Mouse (Mus musculus) forebrain, embryonic 10.5 days (tissue): Measurements from ENCODE around the gene Glrx5. TPM values are rescaled to one million over a fixed set of nuclear protein-coding genes. Genes with fewer than 3 reads are reported as not detected.

Experiments used
- DNase-seq: peaks from one replicate; pipeline ENCODE4 v3.0.0-alpha.2; 2017; ENCODE audit warnings: low spot score; ENCODE audit errors: extremely low spot score
- H3K27ac ChIP-seq: fragments of 300-500 bp; sonication (generic); 2 replicates; pipeline ENCODE4 v1.5.1; 2016; ENCODE audit warnings: mild to moderate bottlenecking
- H3K27me3 ChIP-seq: fragments of 300-500 bp; sonication (generic); 2 replicates; pipeline ENCODE4 v1.6.1; 2016; ENCODE audit warnings: mild to moderate bottlenecking; ENCODE audit not compliant: poor library complexity, severe bottlenecking
- H3K36me3 ChIP-seq: fragments of 300-500 bp; sonication (generic); replicated peaks from 2 replicates; pipeline ENCODE4 v1.6.1; 2016; ENCODE audit warnings: mild to moderate bottlenecking, moderate library complexity
- H3K4me1 ChIP-seq: fragments of 300-500 bp; sonication (generic); 2 replicates; pipeline ENCODE4 v1.6.1; 2016
- H3K4me3 ChIP-seq: fragments of 300-500 bp; sonication (generic); 2 replicates; pipeline ENCODE4 v1.5.1; 2016; ENCODE audit warnings: mild to moderate bottlenecking, moderate library complexity
- H3K9me3 ChIP-seq: fragments of 300-500 bp; sonication (generic); 2 replicates; pipeline ENCODE4 v1.6.1; 2016; ENCODE audit warnings: mild to moderate bottlenecking, moderate library complexity
- WGBS: fragments of 180-500 bp; shearing (Covaris S2); methylation state at CpG from one replicate; pipeline ENCODE4 v1.1.7; 2016; 5-methylcytosine and 5-hydroxymethylcytosine counted together
- polyA plus RNA-seq: library from polyadenylated mRNA; unstranded; fragments of >200 nt; fragmentation: Nextera tagmentation; extraction: Ambion mirVana; gene quantifications from 2 replicates; pipeline ENCODE4 v1.2.1, GENCODE M21; 2016

The Glrx5 gene
- polyA plus RNA-seq, 1 experiment from 2014 or later: 234 TPM

DNA sequence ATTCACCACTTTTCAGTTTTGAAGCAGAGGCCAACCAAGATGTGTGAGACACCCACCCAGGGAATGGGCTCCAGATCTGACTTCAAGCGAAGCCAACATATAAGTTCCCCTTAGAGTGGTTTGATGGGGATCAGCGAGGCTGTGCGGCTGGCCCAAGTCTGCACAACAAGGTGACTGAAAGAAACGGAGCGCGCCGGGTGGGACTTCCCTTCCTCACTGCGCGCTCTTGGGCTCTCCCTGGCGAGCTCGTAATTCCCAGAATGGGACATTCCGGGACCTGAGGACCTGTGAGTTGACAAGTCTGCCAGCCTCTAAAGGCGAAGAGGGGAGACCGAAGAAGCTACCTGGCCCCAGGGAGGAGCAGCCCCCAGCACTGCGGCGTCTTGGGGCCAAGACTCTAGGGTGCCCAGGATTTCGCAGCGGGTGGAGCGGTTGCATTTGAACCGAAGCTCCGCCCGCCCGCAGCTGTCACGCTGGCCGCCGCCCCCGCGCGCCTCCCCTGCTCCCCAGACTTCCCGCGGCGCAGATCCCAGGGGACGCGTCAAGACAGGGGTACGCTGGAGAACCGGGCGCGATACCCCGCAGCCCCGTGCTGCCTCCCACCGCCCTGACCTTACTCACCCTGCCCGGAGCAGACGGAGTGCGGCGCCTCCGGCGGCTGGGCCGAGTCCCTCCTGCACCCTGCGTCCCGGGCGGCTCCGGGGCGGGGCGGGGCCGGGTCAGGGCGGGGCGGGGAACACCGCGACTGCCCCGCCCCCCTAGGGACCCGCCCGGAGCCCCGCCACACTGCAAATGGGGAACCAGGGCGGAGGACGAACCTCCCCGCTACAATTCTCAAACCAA, 22.9 kb upstream of the Glrx5 start, which contains the start of gene Syne3:
Gene Syne3, minus strand, starts transcription at position 440 of the 843 bp plus-strand sequence.
- H3K36me3 ChIP-seq: no peaks in the 10 kb centered on the region
- peak within 1 kb of the TSS; percentile 64 for H3K4me3 ChIP-seq
- peaks cover 75% of the 10 kb centered on the region for H3K27me3 ChIP-seq
- DNase-seq: peak; percentile 29
- no peaks in the 10 kb centered on the region for H3K9me3 ChIP-seq
- peak within 1 kb of the TSS; percentile 59 for H3K27ac ChIP-seq
- peaks cover 35% of the 10 kb centered on the region for H3K4me1 ChIP-seq
- WGBS: under 1% methylated on average over 66 of the region's 66 CpGs

DNA sequence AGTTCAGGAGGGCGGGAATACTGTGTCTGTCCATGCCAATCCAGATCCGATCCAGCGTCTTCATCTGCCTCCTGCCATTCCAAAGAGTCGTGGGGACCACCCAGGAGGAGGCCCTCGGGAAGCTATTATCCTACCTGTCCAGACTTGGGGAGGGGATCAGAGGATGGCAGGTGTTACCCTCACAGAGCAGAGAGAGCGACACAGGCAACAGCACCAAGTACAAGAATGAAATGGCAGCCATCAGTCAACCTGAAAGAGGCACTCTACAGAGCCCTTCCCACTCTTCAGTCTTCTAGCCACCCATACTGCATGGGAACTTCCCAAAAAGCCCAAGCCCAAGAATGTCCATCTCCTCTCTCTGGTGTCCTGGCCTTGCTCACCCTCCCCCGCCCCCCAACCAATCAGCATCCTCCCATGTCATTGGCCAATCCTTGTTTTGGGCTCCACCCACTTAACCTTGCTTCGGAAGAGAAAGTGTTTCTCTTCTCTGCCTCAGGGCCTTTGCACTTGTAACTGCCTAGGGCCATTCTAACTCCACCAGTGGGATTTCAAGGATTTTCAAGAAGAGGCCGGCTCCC, 22.2 kb upstream of the Glrx5 start:
- H3K4me1 ChIP-seq: peaks cover 35% of the 10 kb centered on the region
- peak overlapping the region; percentile 64 for H3K4me3 ChIP-seq
- peak overlapping the region; percentile 59 for H3K27ac ChIP-seq
- no peak for DNase-seq
- H3K27me3 ChIP-seq: peaks cover 70% of the 10 kb centered on the region
- 12% methylated on average over 9 of the region's 9 CpGs for WGBS
- H3K9me3 ChIP-seq: no peaks in the 10 kb centered on the region
- H3K36me3 ChIP-seq: no peaks in the 10 kb centered on the region

DNA sequence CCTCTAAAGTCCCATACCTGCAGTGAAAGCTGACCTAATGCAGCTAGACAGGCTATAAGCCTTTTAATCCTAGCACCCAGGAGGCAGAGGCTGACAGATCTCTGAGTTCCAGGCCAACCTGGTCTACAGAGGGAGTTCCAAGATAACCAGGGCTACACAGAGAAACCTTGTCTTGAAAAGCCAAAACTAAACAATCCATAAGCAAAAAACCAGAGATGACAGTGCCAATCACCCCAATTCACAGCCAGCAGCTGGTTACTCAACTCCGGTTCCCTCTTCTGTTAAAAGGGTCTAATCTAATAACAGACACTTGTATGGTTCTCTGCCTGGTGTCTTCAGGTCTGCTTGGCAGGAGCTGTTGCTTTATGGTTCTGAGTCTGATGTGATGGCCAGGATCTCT, 20.9 kb upstream of the Glrx5 start:
- H3K4me1 ChIP-seq: peaks cover 45% of the 10 kb centered on the region
- no peak overlapping the region for H3K27ac ChIP-seq
- H3K9me3 ChIP-seq: no peaks in the 10 kb centered on the region
- H3K36me3 ChIP-seq: no peaks in the 10 kb centered on the region
- 97% methylated on average over 1 of the region's 1 CpGs for WGBS
- no peak for DNase-seq
- H3K4me3 ChIP-seq: no peak overlapping the region
- H3K27me3 ChIP-seq: peaks cover 58% of the 10 kb centered on the region

DNA sequence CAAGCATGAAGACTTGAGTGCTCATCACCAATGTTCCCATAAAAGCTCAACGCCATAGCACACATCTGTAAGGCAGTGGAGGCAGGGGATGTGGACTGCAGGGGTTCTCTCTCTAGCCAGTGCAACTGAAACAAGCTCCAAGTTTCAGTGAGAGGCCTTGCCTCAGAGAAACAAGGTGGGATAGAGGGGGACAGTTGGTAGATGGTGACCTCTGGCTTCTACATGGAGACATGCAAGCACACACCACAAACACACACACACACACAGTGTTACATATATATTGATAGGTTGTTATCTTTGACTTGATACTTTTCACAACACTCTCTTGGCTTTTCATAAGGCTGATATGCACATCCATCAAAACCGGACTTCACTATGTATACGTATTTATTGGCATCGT, 20.2 kb upstream of the Glrx5 start:
- Histone ChIP-seq H3K9me3 (no peaks in the 10 kb centered on the region), H3K36me3 (no peaks in the 10 kb centered on the region), H3K27ac (no peak overlapping the region), H3K27me3 (peaks cover 51% of the 10 kb centered on the region), H3K4me1 (peaks cover 49% of the 10 kb centered on the region), H3K4me3 (no peak overlapping the region)
- no peak for DNase-seq
- WGBS: 90% methylated on average over 4 of the region's 4 CpGs

DNA sequence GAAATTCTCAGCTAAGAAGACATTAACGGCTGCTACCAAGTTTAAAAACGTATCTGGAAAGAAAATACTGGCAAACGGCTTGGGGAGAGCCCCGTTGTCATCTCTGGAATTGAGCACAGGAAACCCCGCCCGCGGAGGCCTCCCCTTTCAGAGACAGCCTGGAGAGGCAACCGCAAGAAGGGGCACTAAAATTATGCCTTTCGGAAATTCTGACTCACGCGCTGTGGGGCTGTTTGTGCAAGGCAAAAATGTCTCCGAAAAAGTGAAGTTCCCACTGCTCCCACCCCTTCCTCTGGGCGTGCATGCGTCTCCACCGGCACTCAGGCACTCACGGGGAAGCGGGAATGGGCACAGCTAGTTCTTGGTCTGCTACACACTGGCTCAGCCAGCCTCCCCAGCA, 19.4 kb upstream of the Glrx5 start:
- no peak for DNase-seq
- Histone ChIP-seq H3K27me3 (peaks cover 44% of the 10 kb centered on the region), H3K4me3 (no peak overlapping the region), H3K4me1 (peaks cover 49% of the 10 kb centered on the region), H3K27ac (no peak overlapping the region), H3K9me3 (no peaks in the 10 kb centered on the region), H3K36me3 (no peaks in the 10 kb centered on the region)
- 62% methylated on average over 17 of the region's 17 CpGs for WGBS

DNA sequence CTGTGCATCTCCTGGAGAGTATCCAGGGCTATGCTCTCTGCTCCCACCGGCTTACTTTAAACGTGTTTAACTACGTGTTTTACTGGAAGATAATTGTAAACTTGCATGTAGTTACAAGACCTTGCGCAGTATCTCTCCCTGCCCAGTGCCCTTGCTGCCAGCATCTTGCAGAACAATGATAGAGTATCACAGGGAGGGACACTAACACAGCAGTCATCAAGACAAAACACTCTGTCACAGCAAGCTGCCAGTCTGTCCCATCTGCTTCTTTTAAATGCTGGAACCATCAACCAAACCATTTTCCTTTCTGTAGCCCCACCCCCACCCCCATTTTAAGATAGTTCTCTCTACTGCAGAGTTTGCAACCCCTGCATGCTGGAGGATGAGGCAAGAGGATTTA, 16.3 kb upstream of the Glrx5 start:
- no peak overlapping the region for H3K27ac ChIP-seq
- H3K36me3 ChIP-seq: no peaks in the 10 kb centered on the region
- no peaks in the 10 kb centered on the region for H3K9me3 ChIP-seq
- WGBS: 81% methylated on average over 4 of the region's 4 CpGs
- peaks cover 12% of the 10 kb centered on the region for H3K27me3 ChIP-seq
- H3K4me1 ChIP-seq: peaks cover 31% of the 10 kb centered on the region
- no peak overlapping the region for H3K4me3 ChIP-seq
- DNase-seq: no peak

DNA sequence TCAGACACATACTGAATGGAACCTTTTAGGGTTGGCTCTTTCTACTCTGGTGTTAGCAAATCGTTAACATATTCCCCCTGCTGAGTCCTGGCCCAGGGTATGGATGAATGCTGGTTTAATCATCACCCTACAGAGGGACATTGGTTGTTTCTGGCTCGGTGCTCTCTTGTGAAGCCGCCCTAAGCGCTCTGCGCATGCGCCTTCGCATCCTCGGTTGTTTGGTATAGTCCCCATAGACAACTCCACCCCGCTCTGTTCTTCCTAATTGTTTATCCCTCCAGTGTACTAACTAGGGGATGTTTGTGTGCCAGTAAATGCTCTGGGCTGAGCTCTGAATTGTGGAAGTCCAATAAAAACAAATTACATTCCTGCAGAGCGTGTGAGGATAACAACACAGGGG, 15.8 kb upstream of the Glrx5 start:
- H3K27me3 ChIP-seq: peaks cover 8% of the 10 kb centered on the region
- 79% methylated on average over 10 of the region's 10 CpGs for WGBS
- H3K4me3 ChIP-seq: no peak overlapping the region
- no peaks in the 10 kb centered on the region for H3K36me3 ChIP-seq
- H3K9me3 ChIP-seq: no peaks in the 10 kb centered on the region
- 0 out of 2 replicates have a peak overlapping the region, but pooled peaks have one; percentile 3 for H3K27ac ChIP-seq
- H3K4me1 ChIP-seq: peaks cover 28% of the 10 kb centered on the region
- no peak for DNase-seq

DNA sequence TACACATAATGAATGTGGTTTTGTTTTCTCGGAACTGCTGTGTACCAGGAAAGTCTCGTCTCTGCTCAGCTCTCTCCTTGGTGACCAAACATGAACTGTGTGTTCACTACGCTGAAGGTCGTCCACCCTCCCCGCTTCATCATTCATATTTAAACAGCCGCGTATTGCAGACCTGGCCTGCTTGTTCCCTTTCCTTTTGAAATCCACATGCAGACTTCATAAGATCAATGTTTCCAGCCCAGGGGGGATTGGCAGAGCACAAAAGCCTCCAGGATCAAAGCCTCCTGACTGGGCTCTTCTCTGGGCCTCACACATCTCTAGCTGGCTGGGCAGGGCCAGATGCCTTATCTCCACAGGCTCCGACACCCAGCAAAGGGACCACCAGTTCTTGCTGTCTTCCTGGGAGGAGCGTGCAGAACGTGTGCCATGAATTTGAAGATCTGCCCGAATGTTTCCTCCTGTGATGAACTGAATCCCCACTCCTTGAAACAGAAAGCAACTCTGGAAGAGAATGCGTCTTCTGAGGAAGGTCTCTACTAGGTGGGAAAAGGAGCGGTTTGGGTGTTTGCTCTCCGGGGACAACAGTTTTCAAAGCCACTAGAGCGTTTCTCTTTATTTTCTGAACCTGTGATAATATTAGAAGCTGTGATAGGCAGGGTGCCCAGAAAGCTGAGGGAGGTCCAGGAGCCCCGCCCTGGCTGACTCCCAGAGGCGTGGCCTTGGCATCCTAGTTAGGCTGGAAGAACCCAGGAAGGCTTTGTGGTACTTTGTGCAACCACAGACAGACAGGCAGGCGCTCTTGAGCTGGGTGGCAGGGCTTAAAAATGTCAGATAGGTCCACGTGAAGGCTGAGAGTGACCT, 12.9 kb upstream of the Glrx5 start:
- H3K4me1 ChIP-seq: peaks cover 25% of the 10 kb centered on the region
- peak overlapping the region; percentile 21 for H3K27ac ChIP-seq
- no peak for DNase-seq
- H3K4me3 ChIP-seq: no peak overlapping the region
- 73% methylated on average over 19 of the region's 19 CpGs for WGBS
- H3K27me3 ChIP-seq: no peaks in the 10 kb centered on the region
- peaks cover 17% of the 10 kb centered on the region for H3K9me3 ChIP-seq
- H3K36me3 ChIP-seq: peaks cover 13% of the 10 kb centered on the region

DNA sequence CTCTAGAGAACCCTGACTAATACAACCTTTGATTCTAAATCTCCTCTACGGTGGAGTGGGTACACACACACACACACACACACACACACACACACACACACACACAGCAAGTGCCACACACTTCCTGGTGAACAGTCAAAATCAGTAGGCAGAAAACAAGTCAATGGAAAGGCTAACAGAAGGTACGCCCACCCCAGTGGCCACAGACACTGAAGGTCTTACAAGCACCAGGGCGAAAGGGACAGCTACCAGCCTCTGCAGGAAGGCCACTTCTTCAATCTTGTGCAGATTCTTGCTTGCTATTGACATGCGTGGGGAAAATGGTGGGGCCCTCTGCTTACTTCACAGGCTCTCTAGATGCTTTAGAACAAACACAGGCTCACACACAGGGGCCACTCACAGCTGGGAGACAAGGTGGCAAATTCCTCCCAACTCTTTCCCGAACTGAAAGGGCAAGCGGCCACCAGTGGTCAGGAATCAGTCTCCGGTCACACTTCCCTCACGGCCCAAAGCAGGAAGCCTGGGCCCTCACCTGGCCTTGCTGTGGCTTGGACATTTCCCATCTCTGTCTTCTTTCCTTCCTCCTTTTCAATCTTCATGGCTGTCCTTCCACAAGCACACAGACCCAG, 10.9 kb upstream of the Glrx5 start:
- H3K36me3 ChIP-seq: peaks cover 13% of the 10 kb centered on the region
- no peak overlapping the region for H3K27ac ChIP-seq
- no peaks in the 10 kb centered on the region for H3K27me3 ChIP-seq
- peaks cover 16% of the 10 kb centered on the region for H3K4me1 ChIP-seq
- 89% methylated on average over 8 of the region's 8 CpGs for WGBS
- DNase-seq: no peak
- peaks cover 17% of the 10 kb centered on the region for H3K9me3 ChIP-seq
- no peak overlapping the region for H3K4me3 ChIP-seq

DNA sequence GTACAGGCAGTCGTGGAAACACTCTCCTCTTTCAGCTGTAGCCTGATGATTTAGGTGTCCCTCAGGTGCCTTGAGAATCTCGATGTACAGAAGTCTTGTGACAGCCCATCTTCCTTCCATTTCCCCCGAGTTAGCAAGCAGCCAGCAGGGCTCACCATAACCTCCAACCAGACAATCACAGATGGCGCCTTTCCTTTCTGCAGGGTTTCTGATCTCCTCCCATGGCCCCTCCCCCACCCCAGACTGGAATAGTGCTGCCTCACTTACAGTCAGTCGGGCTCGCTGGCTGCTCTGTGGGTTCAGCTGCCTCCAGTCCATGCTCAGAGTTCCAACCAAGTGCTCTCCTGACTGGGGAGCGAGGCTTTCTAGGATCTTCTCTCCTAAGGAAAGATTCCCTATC, 10.3 kb upstream of the Glrx5 start:
- WGBS: 75% methylated on average over 7 of the region's 7 CpGs
- H3K27me3 ChIP-seq: no peaks in the 10 kb centered on the region
- no peak overlapping the region for H3K27ac ChIP-seq
- peaks cover 13% of the 10 kb centered on the region for H3K36me3 ChIP-seq
- H3K4me1 ChIP-seq: peaks cover 12% of the 10 kb centered on the region
- H3K4me3 ChIP-seq: no peak overlapping the region
- no peak for DNase-seq
- peaks cover 17% of the 10 kb centered on the region for H3K9me3 ChIP-seq

DNA sequence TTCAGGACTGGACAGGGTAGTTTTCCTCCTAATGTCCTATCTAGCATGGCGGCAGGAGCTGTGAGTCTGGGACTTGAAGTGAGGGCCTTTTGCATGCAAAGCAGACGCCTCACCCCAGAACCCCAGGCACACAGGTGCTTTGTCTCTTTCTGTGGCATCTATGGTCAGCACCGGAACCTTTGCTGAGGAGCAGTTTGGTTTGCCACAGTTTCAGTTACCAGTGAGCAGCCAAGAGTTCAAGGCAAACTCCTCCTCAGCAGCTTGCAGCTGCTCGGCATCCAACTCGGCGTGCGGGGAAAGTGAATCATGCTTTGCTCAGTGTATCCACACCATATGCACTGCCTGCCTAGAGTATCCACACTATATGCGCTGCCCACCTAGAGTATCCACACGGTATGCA, 9.7 kb upstream of the Glrx5 start:
- no peak for DNase-seq
- H3K27me3 ChIP-seq: no peaks in the 10 kb centered on the region
- peaks cover 12% of the 10 kb centered on the region for H3K4me1 ChIP-seq
- no peak overlapping the region for H3K27ac ChIP-seq
- 98% methylated on average over 9 of the region's 9 CpGs for WGBS
- no peak overlapping the region for H3K4me3 ChIP-seq
- peaks cover 13% of the 10 kb centered on the region for H3K36me3 ChIP-seq
- H3K9me3 ChIP-seq: peaks cover 17% of the 10 kb centered on the region

DNA sequence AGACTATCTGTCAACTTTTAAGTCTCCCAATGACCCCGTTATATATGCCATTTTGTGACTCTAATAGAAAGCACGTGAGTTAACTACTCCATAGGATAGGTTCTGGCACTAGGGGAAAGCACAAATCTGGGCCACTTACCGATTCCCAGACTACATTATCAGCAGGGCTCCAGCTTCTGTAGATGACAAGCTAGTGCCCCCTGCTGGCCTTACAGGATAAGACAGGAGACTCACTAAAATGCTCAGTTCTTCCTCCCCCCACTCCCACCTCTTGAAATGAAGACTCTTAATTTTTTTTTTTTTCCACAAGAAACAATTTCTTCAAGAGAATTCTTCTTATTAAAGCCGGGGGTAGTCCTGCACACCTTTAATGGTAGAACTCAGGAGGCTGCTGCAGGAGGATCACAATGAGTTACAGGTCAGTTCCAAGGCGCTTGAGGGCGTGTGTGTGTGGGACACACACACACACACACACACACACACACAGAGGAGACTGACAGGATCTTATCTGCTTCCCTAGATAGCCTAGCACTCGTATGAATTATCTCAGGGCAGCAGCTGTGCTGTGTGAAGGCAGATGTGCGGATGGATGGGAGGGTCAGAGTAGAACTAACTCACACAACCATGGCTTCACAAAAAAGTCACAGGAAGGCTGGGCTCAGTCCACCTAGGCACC, 7.1 kb upstream of the Glrx5 start:
- H3K36me3 ChIP-seq: peaks cover 33% of the 10 kb centered on the region
- 57% methylated on average over 8 of the region's 8 CpGs for WGBS

More for the DNA sequence above, 7.1 kb upstream of the Glrx5 start:
- peaks cover 17% of the 10 kb centered on the region for H3K9me3 ChIP-seq
- no peaks in the 10 kb centered on the region for H3K27me3 ChIP-seq
- peak; percentile 45 for DNase-seq
- peaks cover 4% of the 10 kb centered on the region for H3K4me1 ChIP-seq
- H3K27ac ChIP-seq: no peak overlapping the region
- no peak overlapping the region for H3K4me3 ChIP-seq
